ENCODE assay signal across 9 mouse cellular contexts in the genomic region with DNA sequence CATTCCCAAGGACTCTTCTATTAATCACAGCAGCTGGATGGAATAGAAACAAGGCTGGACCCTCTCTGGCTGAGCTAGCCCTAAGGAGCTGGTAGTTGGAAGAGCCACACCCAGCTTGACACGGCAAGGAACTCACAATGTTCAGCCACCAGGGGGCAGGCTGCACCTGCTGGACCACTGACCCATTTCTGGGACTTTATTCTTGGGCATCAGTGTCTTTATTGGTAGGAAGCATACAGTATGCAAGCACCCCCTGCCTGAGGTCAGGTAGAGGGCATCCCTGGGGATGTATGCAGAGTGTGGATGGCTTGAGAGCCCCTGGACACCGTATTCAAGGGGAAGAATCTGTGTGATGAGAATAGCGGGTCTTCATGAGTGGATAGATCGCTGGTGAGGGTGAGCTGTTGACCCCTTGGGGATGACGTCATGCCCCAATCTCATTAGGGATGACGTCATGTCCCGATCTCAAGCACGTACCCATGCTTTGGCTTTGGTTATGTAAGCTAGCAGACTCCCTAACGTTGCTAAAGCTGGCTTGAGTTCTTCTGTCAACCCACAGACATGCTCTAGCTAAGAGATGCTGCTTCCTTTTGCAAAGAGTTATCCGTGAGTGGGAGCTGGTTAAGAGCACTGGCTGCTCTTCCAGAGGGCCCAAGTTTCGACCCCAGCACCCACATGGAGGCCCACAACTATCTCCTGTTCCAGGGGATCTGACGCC. TPM values are rescaled to one million over a fixed set of nuclear protein-coding genes. Genes with fewer than 3 reads are reported as not detected.
DNase-seq lines count a peak whose midpoint lies in the region; ATAC-seq and TF ChIP-seq lines count a peak whose summit lies in the region.
"Had no signal": no experiment of that assay in that cellular context is flagged by ENCODE, and none has a peak within 500 bp of the region (broad histone marks: within the 10 kb centered on the region; RNA-seq: fewer than 3 reads in every experiment).

No protein-coding gene starts in this region.

- no peak; the same call in 1 of the 2 replicates for ATAC-seq in heart, embryonic 12.5 days (ENCODE audit: insufficient number of reproducible peaks, low FRiP score)
- ATAC-seq in neural tube, embryonic 15.5 days (ENCODE audit: low FRiP score): no peak

- H3K27ac ChIP-seq in heart, embryonic 12.5 days (ENCODE audit: poor library complexity, severe bottlenecking): no peak overlapping the region
- no peak overlapping the region for H3K27ac ChIP-seq in kidney, adult 2 months (ENCODE audit: insufficient read depth, low read depth, low read length)
- H3K27ac ChIP-seq in limb, embryonic 10.5 days: no peak overlapping the region
- 0 out of 2 replicates have a peak overlapping the region, but pooled peaks have one; percentile 5 for H3K27ac ChIP-seq in neural tube, embryonic 15.5 days (replicated peaks)

- H3K4me3 ChIP-seq in heart, embryonic 12.5 days: no peak overlapping the region
- no peak overlapping the region for H3K4me3 ChIP-seq in kidney, adult 2 months (ENCODE audit: insufficient read depth, low read depth, low read length)
- no peak overlapping the region for H3K4me3 ChIP-seq in limb, embryonic 10.5 days
- no peak overlapping the region for H3K4me3 ChIP-seq in neural tube, embryonic 15.5 days (replicated peaks)
- H3K4me3 ChIP-seq: myocyte had no signal

- DNase-seq in heart, adult 11 months: peak; percentile 97
- peak; percentile 48 for DNase-seq in c-Kit-positive CD71-positive TER-119-positive erythroid progenitor cells, embryonic 14.5 days (ENCODE audit: low spot score)
- peak; percentile 62 to 77 for DNase-seq in frontal cortex, postnatal 10 days (ENCODE audit: low spot score in 2 of 2)
- peak; percentile 88 for DNase-seq in kidney, adult 2 months
- peak; percentile 92 for DNase-seq in limb, embryonic 10.5 days (ENCODE audit: low spot score)
- peak; percentile 47 for DNase-seq in testis, postnatal 14 days (ENCODE audit: low spot score)

- H3K4me1 ChIP-seq in heart, embryonic 12.5 days (replicated peaks): peaks cover 8% of the 10 kb centered on the region
- H3K4me1 ChIP-seq in kidney, adult 2 months (ENCODE audit: control insufficient read depth, insufficient read depth, low read length): peaks cover 3% of the 10 kb centered on the region; the same call in 1 of the 2 replicates
- peaks cover 24% of the 10 kb centered on the region for H3K4me1 ChIP-seq in limb, embryonic 10.5 days
- H3K4me1 ChIP-seq in neural tube, embryonic 15.5 days: peaks cover 40% of the 10 kb centered on the region

- no peaks in the 10 kb centered on the region for H3K9me3 ChIP-seq in heart, embryonic 12.5 days (replicated peaks)
- H3K9me3 ChIP-seq in limb, embryonic 10.5 days (replicated peaks): no peaks in the 10 kb centered on the region
- no peaks in the 10 kb centered on the region for H3K9me3 ChIP-seq in neural tube, embryonic 15.5 days (replicated peaks)

- H3K4me2 ChIP-seq in heart, embryonic 12.5 days: no peak overlapping the region
- H3K4me2 ChIP-seq in neural tube, embryonic 15.5 days: no peak overlapping the region

- TF ChIP-seq CTCF in kidney, adult 2 months (conservative IDR thresholded peaks at IDR 0.05; ENCODE audit: insufficient read depth, insufficient read length, low read depth, low read length): peak; percentile 97

- WGBS in heart, embryonic 12.5 days: 44% methylated on average over 12 of the region's 12 CpGs
- 37% methylated on average over 12 of the region's 12 CpGs for WGBS in kidney, adult 2 months
- 54% methylated on average over 12 of the region's 12 CpGs for WGBS in limb, embryonic 10.5 days
- 52% methylated on average over 12 of the region's 12 CpGs for WGBS in neural tube, embryonic 15.5 days

- peaks cover 8% of the 10 kb centered on the region; the same call in 1 of the 2 replicates for H3K27me3 ChIP-seq in heart, embryonic 12.5 days (replicated peaks)
- H3K27me3 ChIP-seq in kidney, adult 2 months (replicated peaks; ENCODE audit: control insufficient read depth, insufficient read depth, low read length): no peaks in the 10 kb centered on the region
- peaks cover 15% of the 10 kb centered on the region for H3K27me3 ChIP-seq in limb, embryonic 10.5 days (ENCODE audit: low read depth, poor library complexity, severe bottlenecking)
- no peaks in the 10 kb centered on the region for H3K27me3 ChIP-seq in neural tube, embryonic 15.5 days (replicated peaks)

- H3K36me3 ChIP-seq in heart, embryonic 12.5 days: no peaks in the 10 kb centered on the region
- H3K36me3 ChIP-seq in kidney, adult 2 months (ENCODE audit: control insufficient read depth, insufficient read depth, low read length): no peaks in the 10 kb centered on the region
- H3K36me3 ChIP-seq in limb, embryonic 10.5 days: no peaks in the 10 kb centered on the region
- no peaks in the 10 kb centered on the region; the same call in 1 of the 2 replicates for H3K36me3 ChIP-seq in neural tube, embryonic 15.5 days

- no peak for TF ChIP-seq POLR2A in kidney, adult 2 months (IDR thresholded peaks at IDR 0.05; ENCODE audit: low read depth, low read length)

- no peak overlapping the region for H3K9ac ChIP-seq in heart, embryonic 12.5 days
- no peak overlapping the region for H3K9ac ChIP-seq in neural tube, embryonic 15.5 days (replicated peaks)

RNA-seq across cellular contexts. Expression of a gene that starts 5.3 kb away (rescaled TPM):
- 7.8 and 9.7 TPM in 2 replicates for polyA plus RNA-seq in heart, embryonic 12.5 days (2016; fragmentation: Nextera tagmentation; extraction: Ambion mirVana)
- 39.2 and 40.3 TPM in 2 replicates for polyA plus RNA-seq in kidney, adult 2 months (2012; rRNA removed)
- polyA plus RNA-seq in limb, embryonic 10.5 days (2016; fragmentation: Nextera tagmentation; extraction: Ambion mirVana): 8.8 and 11.6 TPM in 2 replicates
- 7.9 and 8.6 TPM in 2 replicates for polyA plus RNA-seq in neural tube, embryonic 15.5 days (2015; fragmentation: Nextera tagmentation; extraction: Ambion mirVana)

Comparison
In these comparisons a context has a peak if more than half of its experiments do, and no peak if none do; other contexts are left out.
1. DNase-seq: peak in every context shown above with its lines; median percentile 97 in heart, adult 11 months; 92 in limb, embryonic 10.5 days; 88 in kidney, adult 2 months; 70 in frontal cortex, postnatal 10 days; 48 in c-Kit-positive CD71-positive TER-119-positive erythroid progenitor cells, embryonic 14.5 days; 47 in testis, postnatal 14 days.